Mouse (Mus musculus) skeletal muscle tissue, adult 2 months (tissue): ENCODE measurements around the gene Cdkl5.

Source experiments
- DNase-seq: peaks from one replicate; pipeline ENCODE4 v3.0.0-alpha.2; 2012; ENCODE audit warnings: low read depth, low spot score

The Cdkl5 gene

DNA sequence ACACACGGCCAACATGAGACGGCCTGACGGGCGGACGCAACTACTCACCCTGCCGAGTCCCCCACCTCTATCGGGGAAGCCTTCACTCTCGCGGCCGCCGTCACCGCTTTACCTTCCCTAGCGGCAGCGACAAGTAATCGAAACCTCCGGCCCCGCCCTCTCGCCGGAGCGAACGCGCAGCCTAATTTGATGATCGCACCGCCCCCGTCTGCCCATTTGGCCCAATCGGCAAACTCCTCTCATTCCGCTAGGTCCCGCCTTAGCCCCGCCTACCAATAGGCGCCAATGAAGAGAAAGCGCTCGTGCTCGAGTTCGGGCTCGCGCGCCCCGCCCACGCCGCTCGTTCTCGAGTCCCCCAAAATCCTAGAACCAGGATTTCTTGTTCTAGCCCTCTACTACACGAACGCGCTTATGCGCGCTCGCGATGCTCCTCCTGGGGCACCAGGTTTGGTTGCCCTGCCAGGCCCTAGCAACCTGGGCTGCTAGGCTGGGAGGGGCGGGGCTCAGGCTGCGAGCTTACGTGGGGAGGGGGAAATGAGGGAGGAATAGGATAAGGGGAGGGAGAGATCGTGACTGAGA lies at the start of gene Cdkl5:
Gene Cdkl5, minus strand, starts transcription at position 162 of the 579 bp plus-strand sequence.
- peak; percentile 79 for DNase-seq

DNA sequence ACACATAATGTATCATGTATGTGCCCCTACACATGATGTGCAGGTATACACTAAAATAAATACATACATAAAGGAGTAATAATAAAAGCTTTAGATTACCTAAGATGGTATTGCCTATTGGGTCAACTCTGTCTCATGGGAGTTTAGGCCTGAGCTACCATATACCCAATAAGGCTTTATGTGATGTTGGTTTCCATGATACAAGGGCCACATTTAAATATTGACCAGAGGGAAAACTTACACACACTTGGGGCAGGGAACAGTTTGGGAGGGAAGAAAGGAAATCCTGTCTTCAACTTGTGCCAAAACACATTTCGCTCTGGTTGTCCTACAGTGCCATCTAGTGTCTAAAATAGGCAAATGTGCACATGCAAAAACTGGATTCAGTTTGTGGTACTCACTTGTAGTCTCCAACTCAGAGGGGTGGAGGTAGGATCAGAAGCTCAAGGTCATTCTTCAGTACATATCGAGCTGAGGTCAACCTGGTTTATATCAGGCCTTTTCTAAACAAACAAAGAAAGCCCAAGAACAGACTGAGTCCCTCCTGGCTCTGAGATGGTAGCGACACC lies 38.8 kb upstream of the Cdkl5 start:
- peak; percentile 14 for DNase-seq

DNA sequence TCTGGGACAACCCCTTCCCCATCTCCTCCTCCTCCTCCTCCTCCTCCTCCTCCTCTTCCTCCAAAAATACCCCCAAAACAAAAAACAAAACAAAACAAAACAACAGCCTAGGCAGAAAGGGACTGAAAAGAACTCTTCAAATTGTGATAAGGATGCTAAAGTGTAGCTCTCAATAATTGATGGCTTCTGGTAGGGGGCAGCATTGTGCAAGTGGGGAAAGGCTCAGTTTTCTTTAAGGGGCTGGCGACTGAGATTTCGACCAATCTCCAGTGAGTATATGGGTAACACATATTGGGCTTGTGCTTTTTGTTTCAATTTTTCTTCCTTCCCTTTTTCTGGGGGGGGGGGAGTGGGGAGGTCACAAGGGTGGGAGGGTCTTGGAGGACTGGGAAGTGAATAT lies 37.9 kb upstream of the Cdkl5 start:
- no peak for DNase-seq

GRCm38 (mm10) chrX:161030233-161030632 lies 35.7 kb upstream of the Cdkl5 start:
- no peak for DNase-seq

DNA sequence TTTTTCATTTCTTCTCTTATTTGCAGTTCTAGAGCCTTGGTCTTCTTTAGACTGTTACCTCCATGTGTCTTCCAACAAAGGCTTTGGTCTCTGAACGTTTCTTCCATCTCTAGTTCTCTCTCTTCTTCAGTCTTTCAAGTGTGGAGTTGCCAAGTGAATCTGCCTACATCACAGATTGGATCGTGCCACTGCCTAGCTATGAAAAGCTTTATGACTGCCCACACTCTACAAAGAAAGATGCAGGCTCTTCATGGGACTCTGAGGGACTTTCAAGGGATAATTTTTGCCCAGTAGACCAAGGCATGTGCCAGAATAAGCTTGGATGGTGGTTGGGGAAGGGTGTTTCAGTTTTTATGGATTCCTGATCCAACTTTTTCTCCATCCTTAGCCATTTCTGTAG lies 30.0 kb upstream of the Cdkl5 start:
- DNase-seq, result no peak

GRCm38 (mm10) chrX:161021548-161021947 lies 27.0 kb upstream of the Cdkl5 start:
- DNase-seq, result no peak

- no peak for DNase-seq
Observed at GRCm38 (mm10) chrX:161018179-161018578, 23.7 kb upstream of the Cdkl5 start.

- DNase-seq, result no peak
Observed at GRCm38 (mm10) chrX:161006272-161006671, 11.8 kb upstream of the Cdkl5 start.

GRCm38 (mm10) chrX:160996051-160996450 lies 1.5 kb upstream of the Cdkl5 start:
- DNase-seq, result no peak

- DNase-seq, result peak; percentile 12
Observed at GRCm38 (mm10) chrX:160995131-160995667, 695 bp upstream of the Cdkl5 start.

DNA sequence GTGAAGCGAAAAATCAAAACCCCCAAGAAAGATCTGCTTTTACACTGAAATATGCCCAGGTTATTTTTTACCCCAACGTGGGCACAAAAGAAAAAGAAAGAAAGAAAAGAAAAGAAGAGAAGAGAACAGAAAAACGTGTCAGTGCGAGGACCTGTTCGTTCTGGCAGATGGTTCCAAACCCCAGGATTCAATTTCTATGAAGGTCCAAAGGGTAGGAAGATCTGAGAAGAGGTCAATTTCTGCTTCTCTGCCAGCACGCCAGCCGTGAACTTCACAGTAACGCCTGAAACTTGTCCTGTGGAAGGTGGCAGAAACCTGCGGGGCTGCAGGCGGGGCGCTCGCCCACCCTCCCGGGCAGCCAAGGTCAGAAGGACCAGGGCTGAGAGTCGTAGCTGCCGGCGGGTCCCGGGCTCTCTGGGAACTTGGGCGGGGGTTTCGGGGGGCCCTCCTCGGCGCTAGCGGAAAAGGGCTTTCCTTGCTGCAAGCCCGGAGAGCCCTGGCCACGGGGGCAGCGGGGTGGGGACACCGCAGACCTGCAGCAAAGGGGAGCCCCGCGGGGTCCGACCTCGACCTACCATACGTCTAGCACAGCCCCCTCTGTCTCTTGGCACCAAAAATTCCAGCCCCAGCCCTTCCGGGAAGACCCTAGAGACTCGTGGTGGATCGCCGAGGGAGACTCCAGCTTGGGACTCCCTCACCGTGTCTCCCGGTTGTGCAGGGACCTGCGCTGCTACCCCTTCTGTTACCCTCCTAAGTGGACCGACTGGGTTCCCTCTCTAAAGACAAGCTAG lies 560 bp downstream of the Cdkl5 start:
- DNase-seq, result no peak

- DNase-seq, result no peak
Observed at GRCm38 (mm10) chrX:160992703-160993102, 1.8 kb downstream of the Cdkl5 start.

DNA sequence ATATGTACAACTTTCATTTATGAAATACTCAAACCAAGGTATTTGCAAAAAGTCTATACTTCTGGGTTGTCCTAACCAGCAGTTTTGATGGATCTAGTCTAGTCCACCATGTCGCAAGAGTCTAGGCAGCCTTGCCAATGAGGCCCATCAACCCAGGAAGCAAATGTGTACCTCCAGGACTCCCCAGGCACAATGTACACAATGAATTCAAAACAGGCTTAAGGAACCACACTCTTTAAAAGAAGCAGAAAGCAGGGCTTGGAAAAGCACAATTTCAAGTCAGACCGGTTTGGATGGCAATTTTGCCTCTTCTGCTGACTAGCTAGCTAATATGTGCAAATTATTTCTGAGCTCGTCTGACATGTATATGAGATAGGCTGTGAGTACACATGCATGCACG lies 4.2 kb downstream of the Cdkl5 start:
- DNase-seq, result no peak

DNA sequence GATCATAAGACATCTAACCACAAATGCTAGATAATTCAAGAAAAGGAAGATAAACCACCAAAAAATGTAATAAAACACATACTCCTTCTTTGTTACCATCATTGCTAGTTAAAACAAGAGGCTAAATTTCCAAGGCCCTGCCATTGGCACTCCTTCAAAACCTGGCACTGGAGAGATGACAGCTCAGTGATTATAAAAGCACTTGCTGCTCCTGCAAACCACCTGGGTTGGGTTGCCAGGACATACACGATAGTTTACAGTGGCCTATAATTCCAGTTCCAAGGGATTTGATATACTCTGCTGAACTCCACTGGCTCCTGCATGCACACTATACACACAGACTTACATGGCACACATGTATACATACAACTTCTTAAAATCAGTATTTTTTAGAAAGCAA lies 16.6 kb downstream of the Cdkl5 start:
- DNase-seq, result no peak

GRCm38 (mm10) chrX:160971991-160972545 lies 22.4 kb downstream of the Cdkl5 start:
- no peak for DNase-seq

DNA sequence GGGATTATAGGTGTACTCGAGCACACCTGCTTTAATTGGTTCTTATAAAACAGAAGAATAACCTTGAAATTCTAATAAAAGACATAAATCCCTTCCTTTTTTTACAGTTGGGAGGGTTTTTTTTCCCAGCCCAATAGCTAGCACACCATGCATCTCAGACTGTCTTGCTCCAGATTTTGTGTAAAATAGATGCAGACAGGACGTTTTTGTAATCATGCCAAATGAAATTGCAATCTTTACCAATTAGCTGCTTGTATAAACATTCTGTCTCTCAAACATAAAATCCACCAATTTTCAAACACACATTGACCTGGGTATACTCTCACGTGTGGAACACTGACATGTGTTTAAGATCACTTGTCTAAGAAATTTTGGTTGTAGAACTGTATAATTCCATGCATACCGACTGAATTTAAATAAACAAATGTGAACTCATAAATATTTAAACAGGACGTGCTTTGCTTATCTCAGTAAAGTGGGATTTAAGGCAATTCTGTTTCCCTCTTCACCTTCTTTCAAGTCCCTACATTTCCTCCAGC lies 35.8 kb downstream of the Cdkl5 start:
- no peak for DNase-seq

GRCm38 (mm10) chrX:160949583-160949982 lies 44.9 kb downstream of the Cdkl5 start:
- DNase-seq, result no peak

DNA sequence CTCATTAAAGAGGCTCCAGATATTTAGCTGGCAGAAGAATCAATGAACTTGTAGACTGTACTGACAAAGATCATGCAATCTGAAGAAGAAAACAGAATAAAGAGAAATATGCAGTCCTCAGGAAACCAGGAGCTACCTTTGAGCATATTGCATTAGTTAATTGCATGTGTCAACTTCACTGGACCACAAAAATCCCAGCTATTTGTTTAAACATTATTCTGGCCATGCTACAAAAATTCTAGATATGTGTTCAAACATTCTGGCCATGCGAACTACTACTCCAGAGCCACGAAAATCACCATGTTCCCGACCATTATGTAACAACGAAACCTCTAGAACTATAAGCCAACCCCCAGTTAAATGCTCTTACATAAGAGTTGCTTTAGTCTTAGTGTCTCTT lies 49.8 kb downstream of the Cdkl5 start:
- DNase-seq, result no peak

GRCm38 (mm10) chrX:160935541-160935940 lies 59.0 kb downstream of the Cdkl5 start:
- DNase-seq, result peak; percentile 0

DNA sequence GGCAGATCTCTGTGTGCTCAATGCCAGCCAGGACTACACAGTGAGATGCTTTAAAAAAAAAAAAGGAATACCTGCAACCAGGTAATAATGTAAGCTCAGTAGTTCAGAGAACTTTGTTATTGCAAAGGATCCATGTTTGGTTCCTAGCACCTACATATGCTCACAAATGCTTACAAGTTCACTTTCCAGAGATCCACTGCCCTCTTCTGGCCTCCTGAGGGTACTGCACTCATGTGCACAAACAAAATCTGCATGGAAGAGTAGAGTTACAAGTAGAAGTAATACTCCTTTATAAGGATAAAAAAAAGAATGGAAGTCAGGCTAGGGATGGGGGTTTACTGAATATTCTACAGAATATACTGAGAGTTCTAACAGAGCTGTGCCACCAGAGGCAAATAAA lies 63.8 kb downstream of the Cdkl5 start:
- DNase-seq, result no peak

GRCm38 (mm10) chrX:160928870-160929269 lies 65.6 kb downstream of the Cdkl5 start:
- DNase-seq, result no peak

DNA sequence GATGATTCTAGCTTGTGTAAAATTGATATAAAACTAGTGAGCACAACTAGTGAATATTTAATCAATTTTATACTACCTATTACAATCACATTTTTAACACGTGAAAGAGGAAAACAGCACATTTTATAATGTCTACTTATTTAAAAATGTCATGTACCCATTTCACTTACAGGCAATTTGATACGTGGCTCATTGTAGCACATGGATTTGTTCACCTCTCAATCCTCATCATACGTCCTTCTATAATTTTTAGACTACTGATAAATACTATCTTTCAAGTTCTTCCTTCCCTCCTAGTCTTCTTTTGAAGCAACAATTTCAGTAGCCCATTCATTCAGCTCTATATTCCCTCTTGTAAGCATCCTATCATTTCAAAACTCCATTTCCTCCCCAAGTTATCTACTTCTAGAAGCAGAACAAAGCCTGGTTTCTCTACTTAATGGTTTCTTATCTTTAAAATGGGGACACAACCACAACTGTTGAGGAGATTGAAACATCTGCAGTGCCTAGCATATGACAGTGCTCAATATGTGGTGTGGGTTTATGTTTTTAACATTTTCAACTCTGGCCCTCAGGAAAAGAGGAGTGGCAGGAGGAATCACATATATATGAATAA lies 75.4 kb downstream of the Cdkl5 start:
- DNase-seq, result no peak
